Mouse (Mus musculus) naive thymus-derived CD4-positive, alpha-beta T cell, adult 2 months (primary cell): Measurements from ENCODE around the gene Tst.

Source experiments
- DNase-seq: peaks from one replicate; pipeline ENCODE4 v3.0.0-alpha.2; 2011; ENCODE audit warnings: low read depth

Gene Tst

GRCm38 (mm10) chr15:78429871-78430622 lies 24.3 kb upstream of the Tst start:
- no peak for DNase-seq

- DNase-seq = no peak
These were observed 23.4 kb upstream of the Tst start for GRCm38 (mm10) chr15:78429139-78429459.

GRCm38 (mm10) chr15:78428391-78429138 lies 22.9 kb upstream of the Tst start, which contains the start of gene Kctd17:
Kctd17 (plus strand) TSS chr15:78428564.
- DNase-seq = no peak

- no peak for DNase-seq
These were observed 19.5 kb upstream of the Tst start for GRCm38 (mm10) chr15:78425230-78425629.

GRCm38 (mm10) chr15:78424507-78424906 lies 18.8 kb upstream of the Tst start:
- DNase-seq = no peak

- peak; percentile 92 for DNase-seq
These were observed 16.6 kb upstream of the Tst start for GRCm38 (mm10) chr15:78422046-78422956.

- DNase-seq = no peak
These were observed 14.7 kb upstream of the Tst start for GRCm38 (mm10) chr15:78420395-78420794.

- DNase-seq = no peak
These were observed 11.2 kb upstream of the Tst start for GRCm38 (mm10) chr15:78416937-78417336.

- no peak for DNase-seq
These were observed 8.4 kb upstream of the Tst start for GRCm38 (mm10) chr15:78414157-78414556.

- no peak for DNase-seq
These were observed 8.0 kb upstream of the Tst start for GRCm38 (mm10) chr15:78413719-78414117.

- DNase-seq = no peak
These were observed 7.5 kb upstream of the Tst start for GRCm38 (mm10) chr15:78413083-78413718.

GRCm38 (mm10) chr15:78409570-78410052 lies 3.9 kb upstream of the Tst start:
- no peak for DNase-seq

- DNase-seq = peak; percentile 92
These were observed 707 bp upstream of the Tst start, which contains the start of gene Mpst for GRCm38 (mm10) chr15:78406293-78406934. Mpst (plus strand) TSS chr15:78406416.

GRCm38 (mm10) chr15:78405098-78405497 lies 609 bp downstream of the Tst start:
- DNase-seq = no peak

GRCm38 (mm10) chr15:78403896-78404295 lies 1.8 kb downstream of the Tst start:
- no peak for DNase-seq

- DNase-seq = no peak
These were observed 2.4 kb downstream of the Tst start for GRCm38 (mm10) chr15:78403301-78403741.

GRCm38 (mm10) chr15:78402423-78402822 lies 3.3 kb downstream of the Tst start:
- DNase-seq = no peak

- no peak for DNase-seq
These were observed 3.8 kb downstream of the Tst start for GRCm38 (mm10) chr15:78401921-78402320.

- DNase-seq = no peak
These were observed 4.4 kb downstream of the Tst start for GRCm38 (mm10) chr15:78401345-78401744.

- DNase-seq = no peak
These were observed 10.2 kb downstream of the Tst start, which contains the start of gene Tex33 for GRCm38 (mm10) chr15:78395478-78395962. Tex33 (minus strand) TSS chr15:78395912.

- peak; percentile 35 for DNase-seq
These were observed 14.9 kb downstream of the Tst start for GRCm38 (mm10) chr15:78390855-78391254.
